Mouse (Mus musculus): ENCODE data around the gene Gm49380. TPM values are rescaled to one million over a fixed set of nuclear protein-coding genes. Genes with fewer than 3 reads are reported as not detected.

The Gm49380 gene
- polyA plus RNA-seq, 1 experiment, result 0.10 TPM

GRCm38 (mm10) chr9:44078136-44078797 lies 35.0 kb downstream of the Gm49380 start:
- no peak overlapping the region for H3K4me3 ChIP-seq (ENCODE audit: insufficient read depth, low read length)

GRCm38 (mm10) chr9:44077266-44077910 lies 35.9 kb downstream of the Gm49380 start:
- H3K4me1 ChIP-seq (ENCODE audit: control insufficient read depth, insufficient read depth, low read length), result peaks cover 19% of the 10 kb centered on the region
- H3K4me3 ChIP-seq (ENCODE audit: insufficient read depth, low read length), result no peak overlapping the region
- TF ChIP-seq POLR2A (IDR thresholded peaks at IDR 0.05; ENCODE audit: extremely low read depth, insufficient read depth, low read length) (no peak), CTCF (IDR thresholded peaks at IDR 0.05; ENCODE audit: extremely low read depth, insufficient read depth, low read length) (no peak)
- H3K27ac ChIP-seq (ENCODE audit: insufficient read depth, low read length), result no peak overlapping the region

More at GRCm38 (mm10) chr9:44078136-44078797, 35.0 kb downstream of the Gm49380 start:
- Histone ChIP-seq H3K27ac (ENCODE audit: insufficient read depth, low read length) (peak overlapping the region; percentile 18; the same call in 1 of the 2 replicates), H3K4me1 (ENCODE audit: control insufficient read depth, insufficient read depth, low read length) (peaks cover 20% of the 10 kb centered on the region)
- no peak for TF ChIP-seq CTCF (IDR thresholded peaks at IDR 0.05; ENCODE audit: extremely low read depth, insufficient read depth, low read length)
- no peak for TF ChIP-seq POLR2A (IDR thresholded peaks at IDR 0.05; ENCODE audit: extremely low read depth, insufficient read depth, low read length)

GRCm38 (mm10) chr9:44076764-44077120 lies 36.6 kb downstream of the Gm49380 start:
- Histone ChIP-seq H3K4me3 (ENCODE audit: insufficient read depth, low read length) (no peak overlapping the region), H3K4me1 (ENCODE audit: control insufficient read depth, insufficient read depth, low read length) (peaks cover 19% of the 10 kb centered on the region), H3K27ac (ENCODE audit: insufficient read depth, low read length) (no peak overlapping the region)
- TF ChIP-seq POLR2A (IDR thresholded peaks at IDR 0.05; ENCODE audit: extremely low read depth, insufficient read depth, low read length) (no peak), CTCF (IDR thresholded peaks at IDR 0.05; ENCODE audit: extremely low read depth, insufficient read depth, low read length) (peak; percentile 58)

GRCm38 (mm10) chr9:44075996-44076763 lies 37.1 kb downstream of the Gm49380 start:
- no peak overlapping the region for H3K4me3 ChIP-seq (ENCODE audit: insufficient read depth, low read length)
- peaks cover 19% of the 10 kb centered on the region for H3K4me1 ChIP-seq (ENCODE audit: control insufficient read depth, insufficient read depth, low read length)
- no peak overlapping the region for H3K27ac ChIP-seq (ENCODE audit: insufficient read depth, low read length)
- TF ChIP-seq POLR2A (IDR thresholded peaks at IDR 0.05; ENCODE audit: extremely low read depth, insufficient read depth, low read length) (no peak), CTCF (IDR thresholded peaks at IDR 0.05; ENCODE audit: extremely low read depth, insufficient read depth, low read length) (no peak)

GRCm38 (mm10) chr9:44075276-44075995 lies 37.9 kb downstream of the Gm49380 start:
- TF ChIP-seq POLR2A (IDR thresholded peaks at IDR 0.05; ENCODE audit: extremely low read depth, insufficient read depth, low read length), result no peak
- Histone ChIP-seq H3K27ac (ENCODE audit: insufficient read depth, low read length) (no peak overlapping the region), H3K4me3 (ENCODE audit: insufficient read depth, low read length) (no peak overlapping the region), H3K4me1 (ENCODE audit: control insufficient read depth, insufficient read depth, low read length) (peaks cover 13% of the 10 kb centered on the region)

- Histone ChIP-seq H3K4me3 (ENCODE audit: insufficient read depth, low read length) (no peak overlapping the region), H3K27ac (ENCODE audit: insufficient read depth, low read length) (no peak overlapping the region), H3K4me1 (ENCODE audit: control insufficient read depth, insufficient read depth, low read length) (peaks cover 7% of the 10 kb centered on the region)
- TF ChIP-seq POLR2A (IDR thresholded peaks at IDR 0.05; ENCODE audit: extremely low read depth, insufficient read depth, low read length) (no peak), CTCF (IDR thresholded peaks at IDR 0.05; ENCODE audit: extremely low read depth, insufficient read depth, low read length) (peak; percentile 43)
These were observed 38.7 kb downstream of the Gm49380 start for GRCm38 (mm10) chr9:44074395-44075275.

- Histone ChIP-seq H3K4me3 (ENCODE audit: insufficient read depth, low read length) (0 out of 2 replicates have a peak overlapping the region, but pooled peaks have one; percentile 6), H3K27ac (ENCODE audit: insufficient read depth, low read length) (peak overlapping the region; percentile 48), H3K4me1 (ENCODE audit: control insufficient read depth, insufficient read depth, low read length) (no peaks in the 10 kb centered on the region)
- TF ChIP-seq POLR2A (IDR thresholded peaks at IDR 0.05; ENCODE audit: extremely low read depth, insufficient read depth, low read length) (no peak), CTCF (IDR thresholded peaks at IDR 0.05; ENCODE audit: extremely low read depth, insufficient read depth, low read length) (no peak)
These were observed 40.2 kb downstream of the Gm49380 start for GRCm38 (mm10) chr9:44073115-44073514.

- Histone ChIP-seq H3K27ac (ENCODE audit: insufficient read depth, low read length) (peak overlapping the region; percentile 88), H3K4me3 (ENCODE audit: insufficient read depth, low read length) (no peak overlapping the region), H3K4me1 (ENCODE audit: control insufficient read depth, insufficient read depth, low read length) (no peaks in the 10 kb centered on the region)
- TF ChIP-seq POLR2A (IDR thresholded peaks at IDR 0.05; ENCODE audit: extremely low read depth, insufficient read depth, low read length), result no peak
- TF ChIP-seq CTCF (IDR thresholded peaks at IDR 0.05; ENCODE audit: extremely low read depth, insufficient read depth, low read length), result no peak
These were observed 40.7 kb downstream of the Gm49380 start for GRCm38 (mm10) chr9:44072599-44072915.
